Mouse (Mus musculus) activated CD4-positive, CD25-positive, alpha-beta regulatory T cell, adult 4 months (primary cell): ENCODE results near the gene Shprh. TPM values are rescaled to one million over a fixed set of nuclear protein-coding genes. Genes with fewer than 3 reads are reported as not detected.
"Not testable (repeated sequence)": the region's sequence is repeated elsewhere in the genome, so short reads cannot be mapped to it uniquely, and the experiment has no call there.

Experiments
- ATAC-seq: one replicate; pipeline ENCODE4 v1.8.0; 2017
- polyA plus RNA-seq, 2 experiments: library from polyadenylated mRNA; unstranded; fragments of 100-300 nt; shearing (Covaris generic); gene quantifications; one replicate each; pipeline ENCODE4 v1.2.1; 2017

Shprh gene
- 10 to 100 TPM; 17.6 to 19.5 TPM for polyA plus RNA-seq

- peak; percentile 96 for ATAC-seq
Measured at GRCm38 (mm10) chr10:11148884-11149741, at the start of gene Shprh. Gene Shprh, plus strand, starts transcription at chr10:11149427.

DNA sequence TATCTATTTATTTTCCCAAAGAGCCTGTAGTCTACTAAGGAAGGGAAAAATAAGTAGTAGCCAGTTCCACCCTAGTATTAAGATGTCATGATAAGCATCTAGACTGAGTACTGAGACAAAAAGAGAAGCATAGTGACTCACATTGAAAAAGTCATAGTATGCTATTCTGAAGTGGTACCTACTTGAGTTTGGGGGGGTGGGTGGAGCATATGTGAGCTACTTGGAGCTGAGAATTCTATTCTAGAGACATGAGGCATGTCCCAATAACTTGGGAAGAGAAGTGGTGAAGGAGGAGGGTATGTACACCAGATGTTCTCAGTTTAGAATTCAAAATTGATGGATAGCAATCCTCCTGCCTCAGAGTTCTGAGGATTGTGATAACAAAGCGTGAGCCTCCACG lies 27.4 kb upstream of the Shprh start:
- ATAC-seq: no peak

- no peak for ATAC-seq
Measured at GRCm38 (mm10) chr10:11145580-11145979, 3.6 kb upstream of the Shprh start.

- no peak for ATAC-seq
Measured at GRCm38 (mm10) chr10:11148446-11148845, 781 bp upstream of the Shprh start.

DNA sequence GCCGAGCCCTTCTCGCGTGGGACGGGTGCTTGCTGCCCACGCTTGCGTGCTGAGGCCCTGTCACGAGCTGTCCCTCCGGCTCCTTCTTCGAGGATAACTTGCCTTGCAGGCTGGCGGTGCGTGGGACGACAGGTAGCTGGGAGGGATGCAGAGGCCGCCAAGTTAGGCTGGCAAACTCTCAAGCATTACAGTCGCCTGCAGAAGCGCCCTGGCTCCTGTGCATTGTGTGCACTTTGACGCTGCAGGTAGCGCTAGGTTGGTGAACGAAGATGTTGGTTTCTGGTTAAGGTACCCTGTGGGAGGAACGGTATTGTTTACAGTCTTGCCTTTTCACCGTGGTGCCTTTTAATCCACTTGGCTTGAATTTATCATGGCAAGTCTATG lies 507 bp downstream of the Shprh start:
- peak; percentile 8 for ATAC-seq

DNA sequence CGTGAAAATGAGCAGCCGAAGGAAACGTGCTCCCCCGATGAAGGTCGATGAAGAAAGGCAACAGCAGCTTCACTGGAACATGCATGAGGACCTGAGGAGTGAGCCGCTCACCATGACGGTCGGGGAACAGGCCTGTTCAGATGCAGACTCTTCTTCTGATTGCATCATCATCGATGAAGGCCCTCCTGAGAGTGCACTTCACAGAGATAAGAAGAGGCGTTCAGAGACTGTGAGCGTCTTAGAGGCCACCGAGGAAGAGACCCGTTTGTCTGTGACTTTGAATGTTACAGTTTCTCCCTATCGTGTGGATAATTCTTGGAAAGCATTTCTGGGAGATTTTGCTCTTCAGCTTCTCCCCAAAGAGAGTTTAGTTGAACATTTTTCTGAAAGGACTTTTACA lies 2.4 kb downstream of the Shprh start:
- no peak for ATAC-seq

DNA sequence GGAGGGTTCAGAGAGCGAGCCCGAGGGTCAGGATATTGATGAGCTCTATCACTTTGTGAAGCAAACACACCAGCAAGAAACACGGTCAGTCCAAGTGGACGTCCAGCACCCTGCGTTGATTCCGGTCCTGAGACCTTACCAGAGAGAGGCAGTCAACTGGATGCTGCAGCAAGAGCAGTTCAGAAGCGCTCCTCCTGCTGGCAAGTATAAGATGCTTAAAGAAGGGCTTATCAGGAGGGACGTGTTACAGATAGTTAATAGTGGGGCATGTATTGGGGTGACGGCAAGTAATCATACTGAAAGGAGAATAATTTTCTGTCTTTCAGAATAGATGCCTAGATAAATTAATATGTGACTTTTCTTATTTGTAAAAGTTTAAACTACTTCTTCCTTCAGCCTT lies 7.8 kb downstream of the Shprh start:
- ATAC-seq: no peak

DNA sequence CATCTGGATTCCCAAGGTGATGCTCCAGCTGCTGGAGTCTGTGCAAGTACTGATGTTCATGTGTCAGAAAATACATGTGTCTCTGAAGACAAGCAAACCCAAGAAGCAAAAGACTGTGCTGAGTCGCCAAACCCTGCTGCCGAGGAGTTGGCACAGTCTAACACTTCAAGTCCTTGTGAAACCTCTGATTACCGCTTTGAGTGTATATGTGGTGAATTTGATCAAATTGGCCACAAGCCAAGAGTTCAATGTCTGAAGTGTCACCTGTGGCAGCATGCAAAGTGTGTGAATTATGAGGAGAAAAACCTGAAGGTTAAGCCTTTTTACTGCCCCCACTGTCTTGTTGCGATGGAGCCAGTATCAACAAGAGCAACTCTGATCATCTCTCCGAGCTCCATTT lies 15.3 kb downstream of the Shprh start:
- no peak for ATAC-seq

GRCm38 (mm10) chr10:11170252-11170651 lies 21.0 kb downstream of the Shprh start:
- no peak for ATAC-seq

DNA sequence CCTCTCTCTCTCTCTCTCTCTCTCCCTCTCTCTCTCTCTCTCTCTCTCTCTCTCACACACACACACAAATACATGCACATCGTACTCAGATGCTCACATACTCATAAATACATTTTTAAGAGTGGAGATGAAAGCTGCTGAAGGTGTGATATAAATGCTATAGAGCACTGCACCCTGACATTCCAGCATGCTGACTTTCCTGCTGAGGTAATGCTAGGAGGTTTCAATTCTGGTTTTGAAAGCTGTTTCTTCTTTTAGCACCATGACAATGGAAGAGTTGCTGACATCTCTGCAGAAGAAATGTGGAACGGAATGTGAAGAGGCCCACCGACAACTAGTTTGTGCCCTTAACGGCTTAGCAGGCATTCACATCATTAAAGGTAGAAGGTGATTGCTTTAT lies 22.4 kb downstream of the Shprh start:
- no peak for ATAC-seq

- no peak for ATAC-seq
Measured at GRCm38 (mm10) chr10:11172519-11172918, 23.3 kb downstream of the Shprh start.

DNA sequence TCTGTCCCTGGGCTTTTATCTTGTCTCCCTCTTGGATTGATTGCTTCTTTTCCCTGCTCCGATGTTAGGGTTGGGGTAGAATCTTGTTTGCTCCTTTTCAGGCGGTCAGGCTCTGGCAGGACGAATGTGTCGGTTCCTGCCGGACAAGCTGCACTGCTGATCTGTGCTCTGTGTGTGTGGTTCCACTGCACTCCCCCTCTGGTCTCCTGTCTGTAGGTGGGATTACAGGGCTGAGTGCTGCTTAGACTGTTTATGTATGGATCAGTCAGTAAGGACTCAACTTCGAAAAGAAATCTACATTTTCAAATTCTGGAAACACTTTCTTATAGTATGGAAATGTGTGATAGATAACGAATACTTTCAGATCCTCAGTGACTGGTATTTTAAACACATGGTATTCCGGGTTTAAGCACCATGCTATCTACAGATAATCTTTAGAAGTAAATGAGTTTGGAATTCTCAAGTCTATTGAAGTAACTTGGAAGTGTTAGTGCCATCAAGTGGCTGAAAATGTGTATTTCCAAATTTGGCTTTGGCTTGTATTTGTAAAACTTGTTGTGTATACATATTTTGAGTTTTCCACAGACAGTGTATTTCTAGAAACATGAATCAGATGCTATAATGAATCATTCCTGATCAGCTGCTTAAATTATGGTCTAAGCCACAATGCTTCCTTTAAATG lies 26.7 kb downstream of the Shprh start:
- no peak for ATAC-seq

GRCm38 (mm10) chr10:11180077-11180476 lies 30.9 kb downstream of the Shprh start:
- ATAC-seq: no peak

DNA sequence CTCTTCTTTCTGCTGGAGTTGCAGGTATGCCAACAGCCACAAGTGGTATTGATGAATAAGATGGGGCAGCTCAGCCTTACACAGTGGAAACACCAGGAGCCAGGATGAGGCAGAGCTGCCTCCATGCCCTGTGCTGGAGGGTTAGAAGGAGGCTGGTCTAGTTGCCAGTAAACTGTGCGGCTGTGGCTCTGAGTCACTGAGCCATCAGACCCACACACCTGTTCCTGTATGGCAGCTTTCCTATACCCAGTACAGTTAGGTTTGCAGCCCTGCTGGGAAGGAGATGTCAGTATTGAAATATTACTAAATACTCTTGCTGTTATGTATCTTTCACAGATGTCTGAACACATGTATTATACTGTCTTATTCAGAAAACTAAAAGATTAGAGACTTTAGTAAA lies 48.1 kb downstream of the Shprh start:
- ATAC-seq: no peak

DNA sequence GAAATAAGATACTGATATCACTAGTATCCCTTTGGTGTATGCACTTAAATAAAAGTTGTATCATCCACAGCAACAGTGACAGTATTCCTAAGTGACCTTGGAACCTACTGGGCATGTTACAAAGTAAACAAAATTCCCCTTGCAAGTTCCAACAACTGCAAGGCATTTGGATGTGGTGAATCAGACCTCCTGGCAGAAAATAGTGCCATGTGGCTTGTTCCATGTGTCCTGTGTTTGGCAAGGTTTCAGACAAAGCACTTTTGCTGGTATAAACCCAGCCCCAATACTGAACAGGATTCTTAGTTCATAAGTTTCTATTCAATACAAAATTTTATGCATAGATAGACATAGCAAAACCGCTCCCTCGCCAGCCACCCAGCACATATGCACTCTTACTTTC lies 49.1 kb downstream of the Shprh start:
- ATAC-seq: no peak

DNA sequence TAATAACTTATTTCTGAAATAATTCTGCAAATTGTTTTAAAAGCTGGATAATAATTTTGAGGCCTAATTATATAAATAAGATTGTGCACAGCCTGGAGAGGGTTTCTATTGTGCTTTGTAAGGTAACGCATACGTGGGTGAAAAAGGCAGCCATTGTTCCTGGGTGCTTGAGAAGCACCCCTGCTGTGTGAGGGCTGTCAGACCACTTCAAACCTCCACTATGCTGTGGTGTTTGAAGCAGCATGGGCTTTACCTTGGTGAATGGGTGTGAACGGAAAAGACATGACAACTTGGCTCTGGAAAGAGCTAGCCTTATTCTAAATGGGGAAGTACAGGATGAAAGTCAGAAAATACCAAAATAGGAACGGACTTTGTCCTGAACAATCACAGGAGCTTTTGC lies 50.8 kb downstream of the Shprh start:
- no peak for ATAC-seq

DNA sequence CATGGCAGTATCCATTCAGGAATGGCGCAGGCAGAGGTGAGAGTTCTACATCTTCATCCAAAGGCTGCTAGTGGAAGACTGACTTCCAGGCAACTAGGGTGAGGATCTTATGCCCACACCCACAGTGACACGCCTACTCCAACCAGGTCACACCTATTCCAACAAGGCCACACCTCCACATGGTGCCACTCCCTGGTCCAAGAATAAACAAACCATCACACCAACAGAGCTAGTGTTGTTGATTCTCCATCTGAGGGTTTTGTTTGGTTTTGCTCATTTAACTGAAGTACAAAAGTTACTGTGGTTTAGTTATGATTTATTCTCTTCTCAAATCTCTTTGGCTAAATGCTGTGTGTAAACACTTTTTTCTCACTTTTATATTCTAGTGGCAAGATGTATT lies 56.7 kb downstream of the Shprh start:
- not testable (repeated sequence) for ATAC-seq

DNA sequence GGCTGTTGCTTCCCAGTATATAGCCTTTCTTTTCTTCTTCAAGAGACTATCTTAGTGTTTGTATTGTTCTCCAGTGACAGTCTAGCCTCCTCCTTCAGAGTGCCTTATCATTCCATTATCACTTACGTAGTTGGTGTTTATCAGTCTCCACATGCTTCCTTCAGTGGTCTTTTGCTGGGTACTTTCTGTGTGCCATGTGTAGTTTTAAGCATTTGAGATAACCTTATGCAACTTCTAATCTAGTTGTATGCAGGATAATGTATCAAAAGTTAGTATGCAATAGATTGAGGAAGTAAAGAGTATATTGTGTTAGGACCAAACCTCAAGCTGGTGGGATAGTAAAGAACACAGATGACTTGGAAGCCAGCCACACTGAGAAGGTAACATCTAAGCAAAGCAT lies 59.4 kb downstream of the Shprh start:
- ATAC-seq: no peak

DNA sequence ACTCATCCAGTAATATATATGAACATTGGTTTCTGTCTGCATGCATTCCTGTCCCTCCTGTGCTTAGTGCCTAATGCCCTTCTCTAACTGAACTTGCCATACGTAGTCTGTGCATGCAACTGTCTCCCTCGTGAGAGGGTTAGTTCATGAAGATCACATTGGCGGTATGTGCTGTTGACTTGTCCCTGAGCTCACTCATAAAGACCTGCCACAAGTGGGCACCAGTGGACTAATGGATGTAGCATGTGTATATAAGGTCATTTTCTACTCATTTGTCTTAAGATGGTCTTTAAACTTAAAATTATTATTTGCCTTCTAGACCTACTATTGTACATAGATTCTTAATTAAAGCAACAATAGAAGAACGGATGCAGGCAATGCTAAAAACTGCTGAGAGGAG lies 62.8 kb downstream of the Shprh start:
- no peak for ATAC-seq

DNA sequence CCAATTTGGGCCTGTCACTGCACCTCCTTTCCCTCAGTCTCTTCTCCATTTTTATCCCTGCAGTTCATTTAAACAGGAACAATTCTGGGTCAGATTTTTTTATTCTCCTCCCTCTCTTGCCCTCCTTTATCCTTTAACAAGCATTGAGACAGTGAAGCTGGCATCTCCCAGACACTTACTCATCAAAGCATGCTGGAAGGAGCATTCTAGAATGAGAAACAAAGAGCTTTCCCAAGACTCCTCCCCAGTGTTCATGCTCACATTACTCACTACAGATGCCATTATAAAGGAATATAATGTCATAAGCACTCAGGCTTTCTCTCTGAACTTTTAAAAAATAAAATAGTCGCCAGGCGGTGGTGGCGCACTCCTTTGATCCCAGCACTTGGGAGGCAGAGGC lies 77.2 kb downstream of the Shprh start:
- no peak for ATAC-seq

GRCm38 (mm10) chr10:11229545-11230178 lies 80.4 kb downstream of the Shprh start:
- no peak for ATAC-seq

- no peak for ATAC-seq
Measured at GRCm38 (mm10) chr10:11233208-11233607, 84.0 kb downstream of the Shprh start.

GRCm38 (mm10) chr10:11242988-11243387 lies 93.8 kb downstream of the Shprh start:
- ATAC-seq: not testable (repeated sequence)

- ATAC-seq: no peak
Measured at GRCm38 (mm10) chr10:11248210-11248609, 99.0 kb downstream of the Shprh start.
